Mouse (Mus musculus): Measurements from ENCODE around the gene Ttc28.

GRCm38 (mm10) chr5:111181204-111181912, 301.8 kb downstream of the Ttc28 start:
- no peak for TF ChIP-seq CTCF (IDR thresholded peaks at IDR 0.05; ENCODE audit: low read depth, low read length)
- no peak for TF ChIP-seq POLR2A (IDR thresholded peaks at IDR 0.05; ENCODE audit: extremely low read depth, insufficient read depth, low read length)
